Mouse (Mus musculus): ENCODE measurements at regions not wholly inside any gene's neighbourhood (a gene's known extent, or its start where the extent isn't known, plus 50 kb on each side); places are given as distances from the start of the nearest gene placed in this dataset.
A peak's percentile ranks its signal among the peaks of the same experiment; 100 is the strongest.
"Not testable (repeated sequence)": the region's sequence is repeated elsewhere in the genome, so short reads cannot be mapped to it uniquely, and the experiment has no call there.

DNA sequence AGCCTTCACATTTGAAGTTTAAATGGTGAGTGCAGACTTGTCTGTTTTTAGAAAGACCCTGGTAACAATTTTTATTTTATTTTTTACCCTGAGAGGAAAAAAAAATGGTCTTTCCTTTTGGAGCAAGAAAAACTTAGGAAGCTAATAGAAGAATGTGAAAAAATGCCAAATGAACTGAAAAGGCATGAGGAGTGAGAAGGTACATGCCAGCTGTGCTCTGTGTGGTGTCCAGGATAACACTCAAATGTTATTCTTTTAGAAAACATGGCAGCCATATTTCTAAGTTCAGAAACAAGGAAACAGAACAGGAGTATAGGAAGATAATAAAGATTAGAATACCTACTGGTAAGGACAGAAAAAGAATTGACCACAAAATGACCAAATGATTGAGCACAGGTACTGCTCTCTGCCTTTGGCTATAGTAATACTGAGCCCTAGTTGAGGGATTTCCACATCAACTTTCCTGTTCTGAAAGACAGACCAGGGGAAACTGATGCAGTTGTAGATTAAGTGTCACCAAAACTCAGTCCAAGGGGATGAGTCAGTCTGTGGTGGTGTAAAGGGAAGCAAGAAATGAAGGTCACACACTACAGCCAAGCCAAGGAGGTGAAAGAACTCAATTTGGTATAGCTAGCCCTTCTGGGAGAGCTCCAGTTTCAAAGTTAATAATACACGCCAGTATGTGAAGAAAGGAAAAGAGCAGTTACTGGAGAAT is 758.5 kb downstream of the Robo2 start:
- intact Hi-C loops (cut with DNase I) = no loop called here
- DNase-seq = no peak

GRCm38 (mm10) chr16:73647201-73647782 is 764.3 kb downstream of the Robo2 start:
- intact Hi-C loops (cut with DNase I) = no loop called here
- peak; percentile 42 to 44 for DNase-seq

DNA sequence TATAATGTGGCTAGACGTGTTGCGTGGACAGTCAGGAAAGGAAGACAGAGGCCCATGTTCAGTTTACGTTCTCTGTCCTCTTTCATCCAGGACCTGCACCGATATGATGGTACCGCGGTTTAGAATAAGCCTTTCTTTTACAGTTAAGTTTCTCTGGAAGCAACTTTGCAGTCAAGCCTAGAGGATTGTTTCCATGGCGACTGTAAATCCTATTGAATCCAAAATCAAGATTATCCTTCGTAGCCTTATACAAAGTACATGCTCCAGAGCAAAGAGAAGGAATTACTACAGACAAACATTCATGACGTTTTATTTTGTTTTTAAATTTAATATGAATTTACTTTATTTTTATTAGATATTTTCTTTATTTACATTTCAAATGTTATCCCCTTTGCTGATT is 798.6 kb downstream of the Robo2 start:
- intact Hi-C loops (cut with DNase I) = no loop called here
- DNase-seq = no peak

- intact Hi-C loops (cut with DNase I) = no loop called here
- no peak for DNase-seq
These were observed 820.2 kb downstream of the Robo2 start for GRCm38 (mm10) chr16:73591421-73591820.

- no peak for DNase-seq
- intact Hi-C loops (cut with DNase I) = no loop called here
These were observed 850.4 kb downstream of the Robo2 start for GRCm38 (mm10) chr16:73561216-73561615.

DNA sequence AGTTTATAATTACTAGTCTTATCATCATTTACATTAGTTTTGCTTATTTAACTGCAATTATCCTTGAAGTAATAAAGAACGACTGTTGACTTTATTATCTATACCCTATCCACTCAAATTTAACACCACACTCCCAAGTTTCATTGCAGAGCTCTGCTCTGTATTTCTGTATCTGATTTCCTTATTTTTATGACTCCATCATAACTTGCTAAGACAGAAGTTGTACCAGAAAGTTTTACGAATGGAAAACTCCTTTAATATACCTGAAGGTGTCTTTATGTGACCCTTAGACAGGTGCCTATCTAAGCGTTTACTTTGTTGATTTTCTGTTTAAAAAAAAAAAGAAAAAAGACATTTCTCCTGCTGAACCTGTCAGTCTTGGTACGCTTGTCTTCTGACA is 854.7 kb downstream of the Robo2 start:
- no peak for DNase-seq
- intact Hi-C loops (cut with DNase I) = no loop called here

DNA sequence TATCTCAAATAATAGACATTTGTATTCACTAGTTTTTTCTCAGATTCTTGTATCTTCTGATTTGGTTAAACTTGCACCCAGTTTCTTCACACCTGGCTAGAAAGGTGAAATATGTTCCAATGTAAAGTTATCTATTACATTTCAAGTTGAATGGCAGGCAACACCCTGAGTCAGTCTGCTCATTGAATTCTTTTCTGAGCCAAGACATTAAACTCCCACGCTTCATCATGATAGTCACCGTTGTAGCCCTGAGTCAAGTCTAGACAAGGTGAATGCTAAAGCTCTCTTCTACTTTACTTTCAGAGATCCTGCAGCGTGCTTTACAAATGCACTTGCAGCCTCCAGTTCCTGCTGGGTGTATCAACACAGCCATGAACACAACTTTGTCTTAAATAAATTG is 868.0 kb downstream of the Robo2 start:
- intact Hi-C loops (cut with DNase I) = no loop called here
- DNase-seq = no peak

DNA sequence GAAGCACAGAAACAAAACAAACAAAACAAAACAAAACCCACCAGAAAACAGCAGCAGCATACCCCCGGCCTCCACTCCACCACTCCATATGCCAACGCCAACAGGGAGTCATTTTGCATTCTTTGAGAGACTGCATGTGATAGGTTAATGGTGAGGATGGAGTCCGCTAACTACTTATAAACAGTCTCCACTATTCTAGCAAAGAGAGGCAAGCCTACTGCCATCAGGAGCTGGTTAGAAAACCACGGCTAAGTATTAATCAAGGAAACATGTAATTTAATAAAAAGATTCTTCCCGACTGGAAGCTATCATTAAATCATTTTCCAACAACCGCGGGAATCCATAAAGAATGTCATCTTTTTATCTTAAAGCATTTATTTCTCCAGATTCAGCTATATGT is 873.6 kb downstream of the Robo2 start:
- no peak for DNase-seq
- intact Hi-C loops (cut with DNase I) = no loop called here

- intact Hi-C loops (cut with DNase I) = no loop called here
These were observed 874.1 kb downstream of the Robo2 start for GRCm38 (mm10) chr16:73537541-73537940.

GRCm38 (mm10) chr16:73530191-73530590 is 881.4 kb downstream of the Robo2 start:
- intact Hi-C loops (cut with DNase I) = no loop called here
- no peak for DNase-seq

More at GRCm38 (mm10) chr16:73537541-73537940, 874.1 kb downstream of the Robo2 start:
- no peak for DNase-seq

- DNase-seq; intact Hi-C loops (cut with DNase I): not testable (repeated sequence)
These were observed 888.7 kb downstream of the Robo2 start for GRCm38 (mm10) chr16:73522931-73523330.

DNA sequence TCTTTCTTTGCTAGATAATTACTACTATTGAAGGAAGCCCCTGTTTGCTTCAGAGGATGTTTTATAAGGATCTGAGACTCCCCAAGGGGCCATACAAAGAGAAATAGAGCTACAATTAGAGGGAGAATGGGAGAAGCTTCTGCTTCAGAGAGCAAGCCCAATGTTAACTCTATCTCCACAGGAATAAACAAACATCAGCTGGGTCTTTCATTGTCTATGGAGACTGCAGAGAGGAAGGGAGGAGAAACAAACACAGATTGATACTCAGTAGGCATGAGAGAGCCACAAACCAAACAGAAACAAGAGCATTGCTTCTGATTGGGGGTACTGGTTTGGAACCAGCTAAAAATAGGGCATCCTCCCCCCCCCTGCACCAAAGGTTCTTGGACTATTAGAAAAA is 906.9 kb downstream of the Robo2 start:
- no peak for DNase-seq
- intact Hi-C loops (cut with DNase I) = no loop called here

- DNase-seq = no peak
- intact Hi-C loops (cut with DNase I) = no loop called here
These were observed 912.9 kb downstream of the Robo2 start for GRCm38 (mm10) chr16:73498636-73499208.

GRCm38 (mm10) chr16:73483214-73483856 is 928.3 kb downstream of the Robo2 start:
- DNase-seq = no peak
- intact Hi-C loops (cut with DNase I) = loop anchor here (10.0 kb wide), 1 partner anchor 119 kb away; no protein-coding TSS in a partner anchor

GRCm38 (mm10) chr16:73482176-73482575 is 929.4 kb downstream of the Robo2 start:
- DNase-seq = peak; percentile 1 to 3
- intact Hi-C loops (cut with DNase I) = loop anchor here (10.0 kb wide), 1 partner anchor 117 kb away; no protein-coding TSS in a partner anchor

GRCm38 (mm10) chr16:73473502-73473901 is 938.1 kb downstream of the Robo2 start:
- intact Hi-C loops (cut with DNase I) = no loop called here
- no peak for DNase-seq

DNA sequence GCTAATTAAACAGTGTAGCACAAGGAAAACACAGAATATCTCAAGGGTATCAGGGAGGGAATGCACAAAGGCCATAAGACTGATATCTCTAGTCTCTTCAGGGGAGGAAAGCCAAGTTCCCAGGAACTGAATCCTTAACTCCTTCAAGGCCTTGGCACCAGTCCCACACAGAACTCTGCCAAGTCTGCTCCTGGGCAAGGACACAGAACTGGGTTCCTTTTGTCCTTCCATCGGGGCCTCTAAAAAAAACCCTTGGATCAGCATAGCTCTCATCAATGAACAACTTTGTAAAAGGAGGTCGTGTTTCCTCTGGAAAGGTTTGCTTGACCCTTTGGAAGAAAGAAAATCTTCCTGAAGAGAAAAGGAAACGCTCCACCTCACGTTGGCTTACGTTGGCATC is 940.1 kb downstream of the Robo2 start:
- DNase-seq = peak; percentile 33 to 49
- intact Hi-C loops (cut with DNase I) = no loop called here

- no peak for DNase-seq
- intact Hi-C loops (cut with DNase I) = no loop called here
These were observed 941.1 kb downstream of the Robo2 start for GRCm38 (mm10) chr16:73470535-73470934.

DNA sequence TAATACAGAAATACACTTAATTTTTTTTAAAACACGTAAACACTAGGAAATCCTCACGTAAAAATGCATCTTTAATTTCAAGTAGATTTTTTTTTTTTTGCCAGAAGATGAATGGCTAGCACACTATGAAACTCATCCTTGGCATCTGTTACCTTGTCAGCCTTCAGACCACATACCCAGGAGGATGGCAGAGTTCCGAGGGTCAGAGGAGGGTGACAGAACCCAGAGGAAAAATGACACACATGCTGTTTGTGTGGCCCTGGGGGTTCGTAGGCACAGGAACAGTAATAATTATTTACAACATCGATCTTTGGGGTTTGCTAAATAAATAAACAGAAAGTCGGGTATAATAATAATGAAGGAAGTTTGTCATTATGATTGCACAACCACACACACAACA is 945.3 kb downstream of the Robo2 start:
- DNase-seq = no peak
- intact Hi-C loops (cut with DNase I) = no loop called here

GRCm38 (mm10) chr16:73462516-73462915 is 949.1 kb downstream of the Robo2 start:
- no peak for DNase-seq
- intact Hi-C loops (cut with DNase I) = no loop called here

DNA sequence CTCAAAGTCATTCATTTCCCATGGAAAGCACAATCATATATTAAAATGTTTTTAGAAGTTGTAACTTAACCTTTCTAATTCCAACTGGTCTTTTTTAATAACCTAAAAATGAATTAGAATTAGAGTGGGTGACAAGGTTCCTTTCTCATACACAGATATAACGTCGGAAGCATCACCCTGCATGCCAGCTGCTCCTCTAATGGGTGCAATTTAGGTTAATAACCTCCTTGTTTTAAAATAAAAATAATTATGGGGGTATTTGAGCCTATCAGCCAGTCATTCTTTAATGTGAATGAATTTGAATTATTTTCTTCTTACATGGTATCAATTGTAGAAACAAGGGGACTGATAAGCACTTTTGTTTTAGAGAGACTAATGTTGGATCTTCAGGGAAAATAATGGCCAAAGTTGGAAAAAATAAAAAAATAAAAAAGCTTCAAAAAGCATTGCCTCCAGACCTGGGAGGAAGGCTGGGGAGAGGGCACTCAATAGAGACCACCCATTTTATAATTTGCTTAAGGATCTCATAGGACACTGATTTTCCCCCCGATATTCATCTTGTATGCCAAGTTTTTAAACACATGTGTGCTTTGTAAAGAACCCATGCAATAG is 960.9 kb downstream of the Robo2 start:
- no peak for DNase-seq
- intact Hi-C loops (cut with DNase I) = no loop called here
